Mouse (Mus musculus) testis, adult 2 months (tissue): ENCODE measurements around the gene Trio.

Experiments used
- CTCF ChIP-seq: fragments of 200-500 bp; IDR thresholded peaks from 2 replicates; pipeline ENCODE4 v1.5.1; 2012; ENCODE audit warnings: low read depth, mild to moderate bottlenecking, inconsistent platforms, low read length, moderate library complexity; ENCODE audit not compliant: control insufficient read depth, insufficient read depth, insufficient replicate concordance
- POLR2A ChIP-seq: fragments of 200-500 bp; IDR thresholded peaks from 2 replicates; pipeline ENCODE4 v1.6.1; 2012; ENCODE audit warnings: low read depth, mild to moderate bottlenecking, inconsistent platforms, low read length, moderate library complexity; ENCODE audit not compliant: control insufficient read depth

DNA sequence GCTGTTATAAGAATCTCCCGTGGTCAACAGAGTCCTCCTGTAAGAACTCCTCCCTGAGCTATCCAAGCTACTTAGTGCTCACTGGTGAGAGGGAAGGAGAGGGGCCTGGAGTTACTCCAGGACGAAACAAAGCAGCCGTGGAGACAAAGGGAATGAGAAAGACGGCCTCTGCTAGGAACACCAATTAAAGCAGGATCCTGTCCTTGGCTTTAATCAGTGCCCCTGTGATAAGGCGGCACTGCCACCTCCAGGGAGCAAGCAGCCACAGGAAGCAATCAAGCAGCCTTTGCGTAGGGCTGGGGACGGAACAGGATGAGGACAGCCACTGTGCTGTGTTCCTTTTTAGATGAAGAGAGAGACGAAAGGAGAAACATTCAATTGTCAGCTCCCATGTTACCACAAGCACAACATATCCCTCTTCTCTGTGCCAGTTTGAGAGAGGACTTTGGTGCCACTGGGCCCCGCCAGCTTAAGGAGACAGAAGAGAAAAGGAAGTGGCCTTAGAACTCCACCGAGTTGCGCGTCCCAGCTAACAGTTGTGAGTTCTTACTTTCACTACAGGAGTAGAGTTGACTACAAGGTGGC is 242.0 kb downstream of the Trio start:
- TF ChIP-seq CTCF (peak; percentile 17; the same call in 1 of the 2 replicates), POLR2A (no peak; the same call in 1 of the 2 replicates)
